Mouse (Mus musculus) hindbrain, embryonic 10.5 days (tissue): Measurements from ENCODE around the gene Gm8126. TPM values are rescaled to one million over a fixed set of nuclear protein-coding genes. Genes with fewer than 3 reads are reported as not detected.
"Not testable (repeated sequence)": the region's sequence is repeated elsewhere in the genome, so short reads cannot be mapped to it uniquely, and the experiment has no call there.

Experiments used
- DNase-seq: peaks from one replicate; pipeline ENCODE4 v3.0.0-alpha.2; 2017; ENCODE audit warnings: low spot score
- H3K27ac ChIP-seq: fragments of 300-500 bp; sonication (generic); 2 replicates; pipeline ENCODE4 v1.5.1; 2016; ENCODE audit warnings: mild to moderate bottlenecking, moderate library complexity
- H3K27me3 ChIP-seq: fragments of 300-500 bp; sonication (generic); 2 replicates; pipeline ENCODE4 v1.6.1; 2016; ENCODE audit warnings: mild to moderate bottlenecking; ENCODE audit not compliant: poor library complexity, insufficient read depth, severe bottlenecking
- H3K36me3 ChIP-seq: fragments of 300-500 bp; sonication (generic); 2 replicates; pipeline ENCODE4 v1.6.1; 2016; ENCODE audit warnings: mild to moderate bottlenecking, moderate library complexity
- H3K4me1 ChIP-seq: fragments of 300-500 bp; sonication (generic); replicated peaks from 2 replicates; pipeline ENCODE4 v1.6.1; 2016; ENCODE audit warnings: mild to moderate bottlenecking
- H3K4me3 ChIP-seq: fragments of 300-500 bp; sonication (generic); 2 replicates; pipeline ENCODE4 v1.5.1; 2016; ENCODE audit warnings: mild to moderate bottlenecking, moderate library complexity
- H3K9me3 ChIP-seq: fragments of 300-500 bp; sonication (generic); 2 replicates; pipeline ENCODE4 v1.6.1; 2016; ENCODE audit warnings: mild to moderate bottlenecking, moderate library complexity
- WGBS: fragments of 180-500 bp; shearing (Covaris S2); methylation state at CpG from one replicate; pipeline ENCODE4 v1.1.7; 2016; 5-methylcytosine and 5-hydroxymethylcytosine counted together
- polyA plus RNA-seq: library from polyadenylated mRNA; unstranded; fragments of >200 nt; fragmentation: Nextera tagmentation; extraction: Ambion mirVana; gene quantifications from 2 replicates; pipeline ENCODE4 v1.2.1, GENCODE M21; 2016

Gm8126 gene
- polyA plus RNA-seq, 1 experiment from 2014 or later, result not detected

GRCm38 (mm10) chr14:43278146-43278545 lies 19.7 kb downstream of the Gm8126 start:
- not testable (repeated sequence) for H3K4me3 ChIP-seq, H3K4me1 ChIP-seq, H3K27me3 ChIP-seq, DNase-seq, H3K36me3 ChIP-seq, H3K9me3 ChIP-seq, H3K27ac ChIP-seq
- WGBS, result 75% methylated on average over 4 of the region's 4 CpGs

GRCm38 (mm10) chr14:43278681-43279080 lies 20.2 kb downstream of the Gm8126 start:
- not testable (repeated sequence) for H3K27ac ChIP-seq, H3K9me3 ChIP-seq, H3K4me1 ChIP-seq, H3K27me3 ChIP-seq, H3K36me3 ChIP-seq, DNase-seq, H3K4me3 ChIP-seq
- 90% methylated on average over 3 of the region's 3 CpGs for whole genome bisulfite sequencing

DNA sequence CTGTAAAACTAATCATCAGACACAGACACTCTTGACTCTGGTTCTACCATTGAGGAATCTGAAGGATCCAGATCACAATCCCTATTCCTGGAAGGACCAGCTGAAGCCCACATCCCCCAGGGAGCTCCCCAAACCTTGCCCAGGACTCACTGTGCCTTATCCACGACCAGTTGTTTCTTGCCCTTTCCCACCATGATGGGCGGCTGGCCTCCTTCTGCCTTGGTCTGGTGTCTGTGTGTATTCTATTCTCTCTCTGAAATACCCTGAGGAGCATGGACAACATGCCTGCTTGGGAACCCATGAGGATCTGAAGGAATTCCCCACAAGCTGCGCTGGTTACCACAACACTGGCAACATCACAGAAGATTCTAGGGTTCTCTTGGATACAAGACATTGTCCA lies 35.1 kb downstream of the Gm8126 start, which contains the start of gene Gm8127:
Gene Gm8127, minus strand, starts transcription at position 330 of the 400 bp plus-strand sequence.
- WGBS, result 90% methylated on average over 3 of the region's 3 CpGs
- H3K27me3 ChIP-seq, H3K9me3 ChIP-seq, H3K27ac ChIP-seq, H3K4me3 ChIP-seq, DNase-seq, H3K36me3 ChIP-seq, H3K4me1 ChIP-seq: not testable (repeated sequence)

Other genes with a start within 250 kb of the Gm8126 start
- gene Gm10376, start 243.0 kb upstream of the Gm8126 start, polyA plus RNA-seq, result not detected in 2 replicates
- not detected in 2 replicates for gene Gm8094, start 182.0 kb upstream of the Gm8126 start, polyA plus RNA-seq
- not detected in 2 replicates for gene Gm8104, start 158.0 kb upstream of the Gm8126 start, polyA plus RNA-seq
- gene Gm7233, start 78.8 kb upstream of the Gm8126 start, polyA plus RNA-seq, result not detected in 2 replicates
- gene Gm8122, start 23.3 kb upstream of the Gm8126 start, polyA plus RNA-seq, result not detected in 2 replicates
- not detected in 2 replicates for gene Gm9732, start 16.4 kb downstream of the Gm8126 start, polyA plus RNA-seq
- not detected in 2 replicates for gene Gm8127, start 35.2 kb downstream of the Gm8126 start, polyA plus RNA-seq
- not detected in 2 replicates for gene 1700001F09Rik, start 89.2 kb downstream of the Gm8126 start, polyA plus RNA-seq
- gene Gm8138, start 157.7 kb downstream of the Gm8126 start, polyA plus RNA-seq, result not detected in 2 replicates